Mouse (Mus musculus): Measurements from ENCODE around the gene Pon2.
"Not testable (repeated sequence)": the region's sequence is repeated elsewhere in the genome, so short reads cannot be mapped to it uniquely, and the experiment has no call there.

DNA sequence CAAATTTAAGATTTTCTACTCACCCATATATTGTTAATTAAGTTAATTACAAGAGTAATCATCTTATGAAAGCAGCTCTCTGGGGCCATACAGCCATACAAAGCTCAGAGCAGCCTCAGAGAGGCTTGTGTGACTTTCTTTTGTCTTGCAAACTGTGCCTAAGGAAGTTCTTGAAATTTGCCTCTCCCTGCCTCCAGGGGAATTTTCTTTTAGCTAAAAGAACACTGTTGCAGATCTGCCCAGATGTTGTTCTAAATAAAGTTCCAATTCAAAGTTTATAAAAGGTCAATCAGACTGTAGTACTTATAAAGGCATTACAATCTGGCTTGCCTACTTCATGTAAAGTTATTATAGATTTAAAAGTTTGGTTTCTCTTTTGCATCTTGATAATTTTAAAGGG is 37.8 kb upstream of the Pon2 start:
- not testable (repeated sequence) for TF ChIP-seq CHD2 (IDR thresholded peaks at IDR 0.05; ENCODE audit: low read depth, low read length); ZNF384 (IDR thresholded peaks at IDR 0.05; ENCODE audit: low read depth, low read length); ZC3H11A (IDR thresholded peaks at IDR 0.05; ENCODE audit: borderline replicate concordance, low read depth, low read length); MAFK (IDR thresholded peaks at IDR 0.05; ENCODE audit: insufficient read depth, low read depth, low read length)

Measured in ES-E14 (cell line).